Mouse (Mus musculus) layer of hippocampus, postnatal 14 days (tissue): ENCODE results near the gene Asap2. TPM values are rescaled to one million over a fixed set of nuclear protein-coding genes. Genes with fewer than 3 reads are reported as not detected.

ENCODE experiments used
- DNase-seq, 2 experiments: peaks; one replicate each; pipeline ENCODE4 v3.0.0; 2021 to 2022; ENCODE audit warnings: low spot score in 2 of 2, mixed read lengths in 1 of 2
- total RNA-seq, 2 experiments: library from RNA; stranded (reverse); gene quantifications; 2 replicates each; pipeline ENCODE4 v1.2.3; 2021

The Asap2 gene
- total RNA-seq, 2 experiments from 2014 or later: 46.6 to 50.1 TPM

DNA sequence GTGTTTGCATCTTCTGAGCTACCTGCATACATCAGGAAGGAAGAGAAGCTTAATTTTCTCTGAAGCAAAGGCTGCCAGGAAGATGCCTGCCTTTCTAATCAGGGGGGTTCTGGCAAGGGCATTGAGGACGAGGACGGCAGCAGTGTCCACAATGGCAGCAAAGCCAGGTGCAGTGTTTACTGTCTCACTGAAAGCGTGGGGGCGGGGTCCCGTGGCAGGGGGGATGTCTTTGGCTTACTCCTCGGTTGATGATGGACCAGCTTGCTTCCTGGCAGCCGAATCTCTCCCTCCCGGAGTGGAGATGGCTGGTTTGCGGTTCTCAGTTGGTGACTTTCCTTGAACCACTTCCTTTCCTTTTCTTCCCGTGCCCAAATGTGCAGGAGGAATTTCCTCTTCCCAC is 142.3 kb downstream of the Asap2 start:
- DNase-seq: no peak

DNA sequence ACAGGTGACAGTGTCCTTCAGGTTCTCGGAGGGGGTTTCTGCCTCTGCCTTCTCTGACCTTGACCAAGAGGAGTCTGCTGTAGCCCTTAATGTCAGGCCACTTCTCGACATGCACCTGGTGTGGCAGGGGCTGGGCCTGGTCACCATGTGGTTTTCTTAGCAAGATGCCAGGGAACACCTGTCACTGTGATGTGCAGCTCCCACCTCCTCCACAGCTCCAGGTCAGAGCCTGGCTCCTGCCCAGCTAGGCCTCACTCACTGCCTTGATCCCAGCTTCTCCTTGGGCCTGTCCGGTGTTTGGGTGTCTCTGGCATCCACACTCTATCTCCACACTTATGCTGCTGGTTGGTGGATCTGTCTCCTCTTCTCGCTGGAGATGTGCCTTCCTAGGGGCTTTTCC is 142.8 kb downstream of the Asap2 start:
- no peak for DNase-seq

- no peak for DNase-seq
Observed at GRCm38 (mm10) chr12:21133972-21134859, 144.0 kb downstream of the Asap2 start.

DNA sequence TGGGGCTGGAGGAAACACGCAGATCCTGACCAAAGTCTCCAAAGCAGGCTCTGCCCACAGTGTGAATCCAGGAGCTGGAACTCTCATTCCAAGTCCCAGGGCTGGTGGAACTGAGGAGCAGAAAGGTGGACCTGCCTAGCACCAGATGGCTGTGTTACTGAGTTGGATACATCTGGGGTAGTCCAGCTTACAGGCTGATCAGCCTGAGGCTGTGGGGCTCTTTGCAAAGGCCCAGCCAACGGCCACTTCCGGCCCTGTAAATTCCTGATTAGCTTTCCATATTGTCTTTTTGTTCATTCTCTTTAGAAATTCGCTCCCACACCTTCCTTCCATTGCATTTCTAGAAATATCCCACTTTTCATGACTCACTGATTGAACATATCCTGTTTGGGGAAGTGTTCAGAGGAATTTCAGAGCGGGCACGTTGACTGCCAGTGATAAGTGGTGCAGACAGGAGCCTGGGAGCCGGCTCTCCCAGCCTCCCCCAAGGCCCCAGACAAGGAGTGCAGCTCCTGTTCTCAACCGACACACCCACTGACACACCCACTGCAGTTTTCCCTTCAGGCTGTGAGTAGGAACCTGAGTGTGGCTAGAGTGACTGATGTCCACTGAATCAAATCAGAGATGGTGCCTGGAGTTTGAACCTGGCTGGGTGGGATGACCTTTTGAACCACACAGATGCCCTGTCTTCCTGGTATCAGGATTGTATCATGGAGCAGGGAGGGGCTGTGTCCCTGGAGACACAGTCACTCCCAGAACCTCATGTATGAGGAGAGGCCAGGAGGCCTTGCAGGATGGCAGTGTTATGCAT is 145.6 kb downstream of the Asap2 start:
- DNase-seq: no peak

DNA sequence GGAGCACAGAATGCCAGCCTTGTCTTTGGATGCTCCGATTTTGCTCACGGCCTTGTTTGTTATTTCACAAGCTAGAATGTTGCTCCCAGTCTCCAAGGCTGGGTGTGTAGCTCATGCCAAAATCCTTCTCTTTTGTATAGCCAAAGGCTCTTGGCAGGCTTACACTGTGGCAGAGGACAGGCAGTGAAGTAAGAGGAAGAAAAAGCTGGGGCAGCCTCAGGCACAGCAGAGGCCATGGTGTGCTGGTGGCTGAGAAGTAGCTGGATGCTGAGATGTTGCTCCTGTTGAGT is 146.1 kb downstream of the Asap2 start:
- peak in 1 of 2 experiments; percentile 82 for DNase-seq

GRCm38 (mm10) chr12:21139560-21139959 is 149.3 kb downstream of the Asap2 start:
- no peak for DNase-seq

GRCm38 (mm10) chr12:21140153-21140552 is 149.9 kb downstream of the Asap2 start:
- peak in 1 of 2 experiments; percentile 74 for DNase-seq

- no peak for DNase-seq
Observed at GRCm38 (mm10) chr12:21140741-21141308, 150.6 kb downstream of the Asap2 start.

GRCm38 (mm10) chr12:21141691-21142300 is 151.5 kb downstream of the Asap2 start:
- DNase-seq: no peak

DNA sequence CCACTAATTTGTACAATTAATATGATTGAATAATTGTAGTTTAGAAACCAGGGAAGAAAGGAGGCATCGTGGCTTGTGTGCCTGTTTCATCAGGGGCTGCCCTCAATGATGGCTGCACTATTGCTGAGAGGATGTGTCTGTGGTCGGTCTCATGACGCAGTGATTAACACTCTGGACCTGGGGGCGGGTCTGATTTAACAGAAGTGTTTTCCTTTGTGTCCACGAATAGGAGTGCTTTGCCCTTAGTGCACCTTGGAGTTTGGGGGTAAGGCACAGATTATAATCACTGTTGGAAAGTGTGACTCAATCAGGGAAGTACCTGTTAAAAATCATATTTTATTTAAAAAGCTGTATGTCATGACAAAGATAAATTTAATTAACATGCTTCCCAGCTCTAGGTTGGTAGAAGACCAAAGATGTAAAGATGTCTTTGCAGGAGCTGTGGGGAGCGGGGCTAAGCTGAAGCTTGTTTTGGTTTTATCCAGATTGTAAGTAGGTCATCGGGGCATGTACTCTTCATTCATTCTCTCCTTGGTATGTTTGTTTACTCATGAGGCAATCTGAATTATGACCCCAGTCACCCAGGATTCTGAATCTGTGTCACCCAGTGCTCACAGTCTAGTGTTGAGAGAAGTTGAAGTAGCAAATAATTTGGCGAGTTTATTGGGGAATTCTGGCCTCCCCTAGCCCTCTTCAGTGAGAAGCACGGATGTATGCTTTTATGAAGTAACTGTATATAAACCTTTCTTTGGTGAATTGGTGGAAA is 152.4 kb downstream of the Asap2 start:
- DNase-seq: no peak

GRCm38 (mm10) chr12:21144602-21145001 is 154.3 kb downstream of the Asap2 start:
- no peak for DNase-seq

DNA sequence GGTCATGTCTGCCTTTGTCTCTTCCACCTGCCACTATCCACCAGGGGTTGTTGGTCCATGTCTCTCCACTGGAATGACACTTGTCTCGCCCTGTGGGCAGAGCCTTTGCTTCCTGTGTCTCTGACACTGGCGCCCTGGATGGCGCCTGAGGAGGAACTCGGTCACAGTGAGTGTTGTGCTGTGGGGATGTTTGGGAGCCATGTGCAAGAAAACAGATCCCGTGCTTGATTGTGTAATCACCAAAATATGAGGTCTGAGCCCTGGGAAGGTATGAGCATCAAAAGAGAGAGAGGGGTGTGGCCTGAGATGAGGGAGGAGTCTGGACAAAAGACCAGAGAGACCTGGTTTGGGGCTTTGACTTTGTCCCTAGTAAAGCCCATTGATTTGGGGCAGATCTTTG is 154.8 kb downstream of the Asap2 start:
- no peak for DNase-seq

- no peak for DNase-seq
Observed at GRCm38 (mm10) chr12:21146826-21147225, 156.6 kb downstream of the Asap2 start.

GRCm38 (mm10) chr12:21153279-21153707 is 163.0 kb downstream of the Asap2 start:
- peak; percentile 47 to 77 for DNase-seq

DNA sequence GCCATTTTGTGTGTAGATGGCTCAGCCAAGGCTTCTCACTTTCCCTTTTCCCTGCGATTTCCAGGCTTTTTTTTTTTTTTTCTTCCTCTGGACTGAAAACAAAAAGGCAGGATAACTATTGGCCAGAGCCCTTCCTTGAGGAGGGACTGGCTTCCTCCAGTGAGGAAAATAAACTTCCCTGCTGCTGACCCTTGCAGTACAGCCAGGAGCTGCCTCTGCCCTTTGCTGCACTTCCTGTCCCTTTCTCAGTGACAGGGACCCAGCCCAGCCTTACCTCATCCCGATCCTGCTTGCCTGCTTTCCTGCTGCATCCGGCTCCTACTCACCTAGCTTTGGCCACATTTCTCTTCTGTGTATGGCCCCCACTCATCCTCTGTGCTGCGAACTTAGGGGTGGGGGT is 164.8 kb downstream of the Asap2 start:
- no peak for DNase-seq

DNA sequence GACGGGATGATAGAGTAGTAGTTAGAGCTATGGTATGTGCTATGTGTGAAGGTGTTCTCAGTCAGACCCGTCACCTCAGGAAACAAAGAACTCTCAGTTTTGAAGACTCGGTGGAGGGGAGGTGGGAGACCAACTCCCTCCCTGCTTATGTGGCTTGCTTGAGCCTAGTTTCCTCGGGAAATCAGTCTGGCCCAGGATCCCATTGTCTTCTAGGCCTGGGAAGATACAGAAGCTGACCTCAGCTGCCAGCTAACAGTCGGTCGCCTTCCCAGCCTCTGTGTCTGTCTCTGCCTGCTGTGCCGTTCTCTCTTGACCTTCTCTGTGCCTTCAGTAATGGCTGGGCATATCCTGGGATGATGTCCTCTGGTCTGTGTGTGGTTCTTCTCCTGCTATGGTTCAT is 169.0 kb downstream of the Asap2 start:
- no peak for DNase-seq

DNA sequence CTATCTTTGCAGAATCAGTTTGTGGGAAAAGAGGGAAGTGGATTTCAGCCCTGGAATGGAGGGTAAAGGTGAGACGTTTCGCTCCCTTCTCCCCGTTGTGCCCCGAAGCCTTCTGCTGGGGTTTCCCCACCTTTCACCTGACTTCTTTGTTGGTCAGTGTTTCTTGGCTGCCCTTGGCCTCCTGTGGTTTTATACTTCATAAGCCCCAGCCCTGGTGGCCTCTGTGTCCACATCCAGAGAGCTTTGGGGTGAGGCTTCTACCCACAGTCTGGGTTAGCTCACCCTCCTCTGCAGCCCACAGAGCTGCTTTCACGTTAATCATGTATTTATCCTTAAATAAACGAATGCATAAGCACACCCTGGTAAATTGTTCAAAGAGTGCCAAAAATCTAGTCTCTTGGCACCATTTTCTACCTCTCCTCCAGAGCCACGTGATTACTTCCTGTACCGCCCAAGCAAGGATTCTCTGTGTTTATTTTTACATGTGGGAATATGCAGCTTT is 170.1 kb downstream of the Asap2 start:
- DNase-seq: no peak

GRCm38 (mm10) chr12:21161841-21162240 is 171.6 kb downstream of the Asap2 start:
- no peak for DNase-seq

GRCm38 (mm10) chr12:21163706-21164105 is 173.4 kb downstream of the Asap2 start:
- no peak for DNase-seq

DNA sequence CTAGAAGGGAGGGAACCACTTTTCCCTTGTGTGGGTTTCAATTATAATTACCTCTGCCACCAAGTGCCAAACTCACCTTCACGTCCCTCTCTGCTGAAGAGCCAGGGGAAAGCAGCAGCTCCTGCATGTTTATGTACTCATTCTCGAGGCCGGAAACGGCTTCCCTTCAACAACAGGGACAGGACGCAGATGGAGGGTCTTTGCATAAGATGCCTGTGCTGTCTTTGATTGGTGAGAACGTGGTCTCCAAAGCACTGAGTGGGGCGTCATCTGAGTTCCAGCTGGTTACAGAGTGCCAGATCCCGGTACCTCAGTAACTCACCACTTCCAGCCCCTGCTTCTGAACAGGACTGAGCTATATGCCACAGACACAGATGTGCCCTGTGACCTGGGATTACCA is 174.0 kb downstream of the Asap2 start:
- DNase-seq: no peak

DNA sequence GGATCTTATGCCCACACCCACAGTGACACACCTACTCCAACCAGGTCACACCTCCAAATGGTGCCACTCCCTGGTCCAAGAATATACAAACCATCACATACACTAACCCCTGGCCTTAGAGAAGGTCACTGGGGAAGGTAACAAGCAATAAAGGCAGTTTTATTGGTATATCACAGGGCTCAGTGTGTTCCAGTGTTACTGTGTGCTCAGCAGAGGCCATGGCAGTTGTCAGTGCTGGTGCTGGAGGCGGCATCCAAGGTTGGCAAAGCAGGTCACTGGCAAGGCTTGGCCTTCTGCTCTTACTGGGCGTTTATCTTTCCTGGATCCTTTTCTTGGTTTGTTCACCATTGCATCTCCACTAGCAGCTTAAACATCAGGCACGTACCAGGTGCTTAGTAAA is 174.9 kb downstream of the Asap2 start:
- no peak for DNase-seq
